Mouse (Mus musculus) adipocyte (in vitro differentiated cells): Measurements from ENCODE around the gene Tbc1d7.
A peak's percentile ranks its signal among the peaks of the same experiment; 100 is the strongest.

Source experiments
- DNase-seq: peaks from one replicate; pipeline ENCODE4 v3.0.0-alpha.2; 2016; ENCODE audit warnings: low spot score

Gene Tbc1d7

DNA sequence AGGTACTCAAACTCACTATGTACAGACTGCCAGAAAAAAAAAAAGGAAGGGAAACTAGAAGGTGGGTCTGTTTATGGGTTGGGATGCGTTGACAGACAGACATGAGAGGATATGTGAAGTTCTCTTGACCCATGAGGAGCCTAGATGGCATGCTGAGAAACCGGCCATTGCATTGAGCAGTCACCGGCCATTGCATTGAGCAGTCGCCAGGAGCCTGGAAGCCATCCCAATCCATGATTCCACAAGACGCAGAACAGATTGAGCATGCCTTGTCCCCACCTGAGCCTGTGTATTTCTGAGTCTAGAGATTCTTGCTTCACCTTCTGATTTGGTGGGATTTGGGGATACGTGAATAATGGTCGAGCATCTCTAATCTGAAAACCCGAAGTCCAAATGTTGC lies 22.6 kb upstream of the Tbc1d7 start:
- DNase-seq, result no peak

DNA sequence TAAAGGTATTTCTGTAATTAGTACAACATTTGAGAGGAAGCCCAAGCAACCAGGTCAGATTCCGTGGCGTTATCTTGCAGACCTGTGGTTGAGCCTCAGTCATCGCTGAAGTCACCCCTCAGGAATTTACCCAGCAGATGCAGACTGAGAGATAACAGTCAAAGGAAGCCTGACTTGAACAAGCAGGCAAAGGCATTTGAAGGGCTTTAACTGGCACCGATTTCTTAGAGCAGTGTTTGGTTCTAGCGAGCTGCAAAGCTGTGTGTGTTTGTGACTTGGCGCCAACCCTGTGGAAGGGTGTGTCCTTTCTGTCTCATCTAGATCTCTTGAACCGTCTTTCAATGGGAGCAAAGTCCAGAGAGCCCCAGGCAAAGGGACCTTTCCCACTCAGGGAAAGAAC lies 22.0 kb upstream of the Tbc1d7 start:
- no peak for DNase-seq

DNA sequence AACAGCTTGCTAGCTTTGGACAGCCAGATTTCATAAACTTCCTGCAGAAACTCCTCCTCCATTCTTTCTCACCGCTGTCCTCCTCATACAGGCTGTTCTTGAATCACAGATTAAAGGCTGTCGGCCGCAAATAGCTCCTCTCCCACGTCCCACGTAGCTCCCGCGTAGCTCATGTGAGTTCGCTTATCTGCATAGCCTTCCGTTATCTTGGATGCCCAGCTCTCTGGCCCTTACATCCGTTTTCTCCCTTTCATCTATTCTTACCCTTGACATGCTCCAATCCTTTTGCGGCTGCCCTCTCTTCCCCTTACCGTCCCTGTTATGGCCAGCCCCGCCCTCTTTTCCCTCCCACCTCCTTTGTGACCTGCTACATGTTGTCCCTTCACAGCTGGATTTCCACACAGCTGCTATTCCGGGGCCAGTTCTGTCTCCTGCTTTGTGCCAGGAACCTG lies 20.5 kb upstream of the Tbc1d7 start:
- no peak for DNase-seq

DNA sequence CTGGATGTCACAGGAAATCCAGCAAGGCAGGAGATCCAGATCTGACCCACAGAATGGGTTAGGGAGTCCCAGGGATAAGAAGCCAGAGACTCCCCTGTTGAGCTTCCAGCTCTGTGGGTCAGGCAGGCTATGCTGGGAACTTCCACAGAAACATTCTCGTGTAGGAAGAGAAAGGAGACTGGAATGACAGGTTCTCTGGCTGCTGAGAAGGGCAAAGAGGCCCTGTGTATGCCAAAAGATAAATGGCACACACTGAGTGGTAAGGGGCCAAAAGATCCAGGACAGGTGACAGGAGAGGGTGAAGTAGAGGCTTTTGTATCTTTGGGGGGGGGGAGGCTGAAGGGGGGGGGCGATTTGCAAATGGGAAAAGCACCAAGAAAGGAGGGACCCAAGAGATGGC lies 20.0 kb upstream of the Tbc1d7 start:
- no peak for DNase-seq

DNA sequence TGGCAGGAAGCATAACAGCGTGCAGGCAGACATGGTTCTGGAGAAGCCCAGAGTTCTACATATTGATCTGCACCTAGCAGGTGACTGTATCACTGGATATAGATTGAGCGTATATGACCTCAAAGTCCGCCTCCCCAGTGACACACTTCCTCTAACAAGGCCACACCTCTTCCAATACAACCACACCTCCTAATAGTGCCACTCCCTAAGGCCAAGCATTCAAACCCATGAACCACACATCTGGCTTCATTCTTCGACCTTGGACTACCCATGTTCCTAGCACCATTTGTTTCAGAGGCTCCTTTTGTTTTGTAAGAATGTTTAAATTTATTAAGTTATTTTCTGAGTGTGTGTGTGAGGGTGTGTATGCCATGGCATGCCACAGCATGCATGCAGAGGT lies 16.4 kb upstream of the Tbc1d7 start:
- no peak for DNase-seq

DNA sequence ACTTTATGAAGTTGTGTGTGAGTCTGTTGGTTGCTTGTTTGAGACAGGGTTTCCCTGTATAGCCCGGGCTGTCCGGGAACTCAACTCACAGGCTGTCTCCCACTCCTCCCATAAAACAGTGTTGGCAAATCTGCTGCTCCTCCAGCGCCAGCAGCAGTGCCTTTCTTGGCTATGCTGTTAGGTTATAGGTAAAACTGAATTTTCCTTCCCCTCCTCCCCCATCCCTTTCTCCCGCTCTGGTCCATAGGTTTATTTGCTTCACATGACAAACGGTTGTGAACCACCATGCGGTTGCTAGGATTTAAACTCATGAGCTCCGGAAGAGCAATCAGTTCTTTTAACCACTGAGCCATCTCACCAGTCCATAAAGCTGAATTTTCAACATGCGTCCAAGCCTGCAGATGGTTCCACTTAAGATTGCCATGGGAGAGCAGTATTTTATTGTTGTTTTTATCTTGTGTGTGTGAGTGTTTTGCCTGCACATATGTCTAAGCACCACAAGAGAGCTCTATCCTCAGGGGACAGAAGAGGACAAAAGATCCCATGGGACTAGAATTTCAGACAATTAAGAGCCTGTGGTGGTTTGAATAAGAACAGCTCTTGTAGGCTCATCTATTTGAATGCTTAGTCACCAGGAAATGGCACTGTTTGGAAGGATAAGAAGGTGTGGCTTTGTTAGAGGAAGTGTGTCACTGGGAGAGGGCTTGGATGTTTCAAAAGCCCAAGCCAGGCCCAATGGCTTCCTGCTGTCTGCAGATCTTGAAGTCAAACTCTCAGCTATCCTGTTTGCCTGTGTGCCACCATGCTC lies 12.2 kb upstream of the Tbc1d7 start:
- peak; percentile 23 for DNase-seq

DNA sequence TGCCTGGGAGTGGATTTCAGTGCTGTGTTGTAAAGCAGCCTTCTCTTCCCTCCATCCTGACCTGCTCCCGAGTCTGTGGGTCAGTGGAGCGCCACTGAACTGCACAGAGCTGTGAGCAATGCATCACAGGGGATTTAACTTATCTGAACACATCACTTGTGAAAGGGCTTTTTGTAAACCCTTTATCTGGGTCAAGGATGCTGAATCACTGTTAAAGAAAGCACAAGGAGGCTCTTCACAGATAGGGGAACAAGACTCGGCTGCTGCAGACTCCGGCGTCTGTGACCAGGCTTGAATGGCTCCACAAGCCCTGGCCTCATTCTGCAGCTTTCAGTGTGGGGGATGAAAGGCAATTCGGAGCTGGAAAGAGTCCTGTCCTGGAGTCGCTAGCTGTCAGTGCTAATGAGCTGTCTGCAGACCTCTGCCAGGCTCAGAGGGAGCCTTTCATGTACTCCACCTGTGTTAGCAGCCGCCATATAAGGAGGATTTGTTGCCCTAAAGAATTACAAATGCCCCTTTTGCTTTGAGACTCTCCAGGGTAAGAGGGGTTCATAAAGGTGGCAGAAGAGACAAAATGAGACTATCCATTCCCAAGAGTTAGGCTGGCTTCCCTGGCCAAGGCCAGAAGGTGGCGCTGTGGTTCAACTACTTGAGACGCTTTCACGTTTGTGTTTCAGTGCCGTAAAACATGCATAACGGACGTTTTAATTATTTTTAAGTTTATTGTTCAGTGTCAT lies 11.3 kb upstream of the Tbc1d7 start:
- peak; percentile 86 for DNase-seq

DNA sequence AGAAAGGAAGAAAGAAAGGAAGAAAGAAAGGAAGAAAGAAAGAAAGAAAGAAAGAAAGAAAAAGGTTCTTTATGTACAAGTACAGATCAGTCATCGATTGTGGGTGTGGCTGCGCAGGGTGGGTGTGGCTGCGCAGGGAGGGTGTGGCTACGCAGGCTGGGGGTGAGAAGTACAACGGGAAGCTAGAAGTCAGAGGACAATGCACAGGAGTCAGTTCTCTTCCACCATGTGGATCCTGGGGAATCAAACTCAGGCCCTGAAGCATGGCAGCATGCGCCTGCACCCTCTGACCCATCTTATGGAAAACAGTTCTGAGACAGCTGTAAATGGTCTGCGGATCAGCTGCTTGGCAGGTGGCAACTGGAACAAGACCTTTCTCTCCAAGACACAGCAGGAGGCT lies 9.8 kb upstream of the Tbc1d7 start:
- no peak for DNase-seq

DNA sequence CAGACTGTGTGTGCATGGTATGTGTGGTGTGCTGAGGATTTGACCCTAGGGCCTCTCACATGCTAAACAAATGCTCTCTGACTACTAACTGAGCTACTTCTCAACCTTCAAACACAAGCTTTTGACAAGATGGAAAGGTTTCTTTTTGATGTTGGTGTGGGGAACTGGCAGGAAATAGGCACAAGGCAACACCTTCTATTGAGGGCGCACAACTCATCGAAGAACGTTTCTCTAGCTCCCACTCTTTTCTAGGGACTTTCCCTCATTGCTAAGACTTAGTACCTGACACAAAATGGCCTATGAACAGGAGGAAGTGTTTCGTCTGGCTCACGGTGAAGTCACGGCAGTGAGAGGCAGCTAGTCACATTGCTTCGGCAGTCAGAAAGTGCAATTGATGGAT lies 6.0 kb upstream of the Tbc1d7 start:
- no peak for DNase-seq

DNA sequence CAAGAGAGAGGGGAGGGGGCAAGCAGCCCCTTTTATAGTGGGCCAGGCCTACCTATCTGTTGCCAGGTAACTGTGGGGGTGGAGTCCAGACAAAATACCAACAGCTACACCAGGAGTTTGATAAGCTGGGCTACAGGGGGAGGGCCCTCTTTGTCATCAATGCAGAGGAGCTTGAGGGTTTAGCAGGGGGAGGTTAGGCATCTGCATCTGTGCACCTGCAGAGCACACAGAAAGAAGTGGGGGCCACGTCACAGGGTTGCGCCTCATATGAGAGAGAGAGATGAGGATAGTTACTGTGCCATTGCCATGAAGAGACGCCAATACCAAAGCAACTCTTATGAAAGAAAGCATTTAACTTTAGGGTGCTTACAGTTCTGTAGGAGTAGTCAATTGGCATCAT lies 5.4 kb upstream of the Tbc1d7 start:
- DNase-seq, result no peak

DNA sequence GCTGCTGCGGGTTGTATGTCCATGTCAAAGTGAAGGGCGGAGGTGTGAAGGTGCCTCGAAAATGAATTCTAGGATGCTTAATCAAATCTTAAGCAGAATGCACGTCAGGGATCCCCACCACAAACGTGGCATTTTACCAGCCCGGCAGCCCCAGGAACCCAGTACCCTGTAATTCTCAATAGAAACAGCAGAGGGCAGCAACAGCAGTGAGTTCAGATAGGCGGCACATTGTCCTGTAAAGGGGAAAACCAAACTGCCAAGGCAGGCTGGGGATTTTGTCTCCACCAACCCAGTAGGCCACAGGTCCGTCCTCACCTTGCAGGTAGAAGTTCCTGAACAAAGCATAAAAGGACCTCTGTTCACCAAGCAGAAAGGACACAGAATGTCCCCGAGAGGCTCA lies 2.0 kb upstream of the Tbc1d7 start:
- peak; percentile 83 for DNase-seq

DNA sequence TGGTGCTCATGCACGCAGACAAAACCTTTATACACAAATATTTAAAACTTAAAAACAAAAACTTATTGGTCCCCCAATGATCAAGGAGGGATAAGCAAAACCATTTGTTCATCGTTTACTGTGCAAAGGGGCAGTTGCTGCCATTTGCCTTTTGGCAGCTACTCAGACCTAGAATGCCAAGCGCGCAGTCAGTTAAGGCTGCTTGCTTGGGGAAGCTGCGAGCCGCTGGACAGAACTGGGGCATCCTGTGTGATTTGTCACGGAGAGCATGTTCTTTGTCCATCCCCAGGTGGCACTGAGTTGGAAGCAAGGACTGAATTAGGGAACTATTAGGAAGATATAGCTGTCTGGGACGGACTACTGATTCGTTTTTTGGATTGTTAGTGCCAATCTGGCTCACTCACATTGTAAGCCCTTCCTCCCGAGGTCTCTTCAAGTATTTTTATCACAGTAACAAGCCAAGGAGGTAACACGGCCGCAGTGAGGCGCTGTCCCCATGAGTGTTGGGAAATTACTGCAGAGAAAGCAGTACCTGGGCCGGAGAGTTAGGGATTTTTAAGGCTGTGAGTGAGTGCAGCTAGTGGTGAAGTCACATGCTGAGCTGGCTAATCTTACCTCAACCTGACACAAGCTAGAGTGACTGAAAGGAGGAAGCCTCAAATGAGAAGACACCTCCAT lies 874 bp upstream of the Tbc1d7 start:
- peak; percentile 19 for DNase-seq

DNA sequence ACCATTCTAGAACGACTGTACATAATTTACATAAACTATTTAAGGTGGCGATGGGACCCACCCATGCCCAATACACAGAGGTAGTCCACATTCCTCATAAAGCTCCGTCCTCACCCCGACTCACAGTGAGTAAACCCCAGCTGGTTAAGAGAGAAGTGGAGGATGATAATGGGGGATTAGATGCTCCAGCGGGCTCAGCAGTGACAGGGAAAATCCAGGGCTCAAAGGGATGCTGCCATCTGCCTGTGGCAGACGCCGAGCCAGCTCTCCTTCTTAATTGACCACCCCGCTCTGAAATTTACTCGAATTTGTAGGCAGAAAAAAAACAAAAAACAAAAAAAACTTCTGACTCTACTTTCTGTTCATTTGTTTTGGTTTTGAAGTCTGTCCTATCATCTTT lies 3.6 kb downstream of the Tbc1d7 start:
- no peak for DNase-seq

DNA sequence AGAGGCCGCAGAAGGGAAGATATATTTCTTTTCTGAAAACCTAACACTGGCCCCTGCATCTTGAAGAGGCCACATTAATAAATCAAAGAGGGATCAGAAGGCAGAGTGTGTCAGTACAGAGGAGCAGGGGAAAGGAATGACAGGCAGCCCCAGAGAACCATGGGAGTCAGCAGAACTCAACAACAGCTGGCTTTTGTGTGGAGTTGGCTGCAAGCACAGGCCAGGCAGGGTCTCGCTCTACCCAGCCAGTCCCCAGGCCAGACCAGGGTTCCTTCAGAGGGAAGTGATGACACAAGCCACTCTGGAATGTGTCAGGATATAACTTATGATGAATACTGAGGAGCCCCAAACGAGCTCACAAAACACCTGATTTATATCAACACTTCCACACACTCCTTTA lies 11.9 kb downstream of the Tbc1d7 start:
- DNase-seq, result no peak

DNA sequence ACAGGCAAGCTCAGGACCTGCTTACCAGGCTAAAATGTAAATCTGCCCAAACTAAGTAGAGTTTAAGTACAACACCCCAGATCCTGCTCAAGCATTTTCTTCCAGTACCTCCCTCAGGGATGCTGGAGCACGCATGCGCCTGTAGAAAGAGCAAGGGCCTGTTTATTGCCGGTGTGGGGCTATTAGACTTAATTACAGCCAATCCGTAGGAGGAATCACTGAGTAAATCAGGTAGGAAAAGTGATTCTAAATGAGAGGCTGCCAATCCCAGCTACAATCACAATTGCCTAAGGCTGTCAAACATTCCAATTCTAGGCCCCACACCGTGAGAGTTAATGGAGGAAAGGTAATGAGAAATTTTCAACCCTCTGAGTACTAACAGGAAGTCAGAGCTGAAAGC lies 13.0 kb downstream of the Tbc1d7 start:
- no peak for DNase-seq

DNA sequence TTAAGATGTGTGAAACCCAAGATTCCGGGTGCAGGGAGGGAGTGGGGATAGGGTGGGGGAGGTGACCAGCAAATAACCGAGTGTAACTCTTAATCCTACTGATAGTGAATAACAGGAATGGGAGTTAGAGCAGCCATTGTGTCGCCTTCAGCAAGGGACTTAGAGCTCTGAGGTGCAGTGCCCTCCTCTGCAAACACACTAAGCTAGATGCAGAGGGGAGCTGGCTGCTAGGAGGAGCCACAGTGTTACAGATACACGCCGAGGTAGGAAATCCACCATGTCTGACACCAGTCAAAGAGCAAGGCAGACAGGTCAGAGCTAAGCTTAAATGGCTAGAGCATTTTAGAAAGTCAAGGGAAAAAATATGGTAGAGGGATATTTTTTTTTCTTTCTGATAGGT lies 13.9 kb downstream of the Tbc1d7 start:
- no peak for DNase-seq

DNA sequence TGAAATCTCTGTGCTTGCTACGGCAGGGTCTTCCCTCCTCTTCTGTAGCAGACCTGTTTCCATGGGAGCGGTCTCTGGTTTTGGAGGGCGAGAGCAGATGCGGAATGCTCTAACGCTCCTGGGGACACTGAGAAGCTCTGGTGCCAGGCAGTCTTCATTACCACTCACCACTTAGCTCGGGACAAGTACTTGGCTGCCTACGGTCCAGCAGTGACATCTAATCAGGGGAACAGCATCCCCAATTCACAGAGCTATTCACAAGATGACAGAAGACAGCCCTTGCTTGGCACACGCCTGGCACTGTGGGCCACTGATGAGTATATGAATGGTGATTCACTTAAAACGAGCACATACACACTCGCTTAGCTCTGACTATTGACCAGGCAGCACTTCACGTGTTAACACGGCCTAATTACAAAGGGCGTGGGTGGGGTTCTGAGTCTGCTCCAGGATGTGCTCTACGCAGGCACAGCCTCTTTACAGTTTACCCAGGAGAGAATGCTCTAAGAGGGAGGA lies 19.2 kb downstream of the Tbc1d7 start:
- no peak for DNase-seq

DNA sequence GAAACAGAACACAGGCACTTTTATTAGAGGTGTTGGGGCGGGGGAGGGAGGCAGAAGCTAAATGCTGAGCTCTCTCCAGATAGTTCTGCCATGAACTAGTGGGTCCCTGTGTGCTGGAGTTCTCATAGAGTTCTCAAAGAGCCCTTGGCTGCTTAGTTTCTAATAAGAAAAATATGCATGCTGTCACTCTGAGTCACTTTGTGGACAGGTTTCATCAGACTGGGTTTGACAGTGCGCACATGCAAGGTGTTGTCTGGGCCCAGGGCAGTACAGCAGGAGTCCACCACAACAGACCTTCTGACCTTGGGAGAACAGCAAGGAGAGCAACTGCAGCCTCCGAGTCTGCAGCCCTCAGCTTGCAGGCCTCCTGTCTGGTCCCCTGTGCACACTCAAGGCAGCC lies 21.6 kb downstream of the Tbc1d7 start:
- DNase-seq, result no peak

DNA sequence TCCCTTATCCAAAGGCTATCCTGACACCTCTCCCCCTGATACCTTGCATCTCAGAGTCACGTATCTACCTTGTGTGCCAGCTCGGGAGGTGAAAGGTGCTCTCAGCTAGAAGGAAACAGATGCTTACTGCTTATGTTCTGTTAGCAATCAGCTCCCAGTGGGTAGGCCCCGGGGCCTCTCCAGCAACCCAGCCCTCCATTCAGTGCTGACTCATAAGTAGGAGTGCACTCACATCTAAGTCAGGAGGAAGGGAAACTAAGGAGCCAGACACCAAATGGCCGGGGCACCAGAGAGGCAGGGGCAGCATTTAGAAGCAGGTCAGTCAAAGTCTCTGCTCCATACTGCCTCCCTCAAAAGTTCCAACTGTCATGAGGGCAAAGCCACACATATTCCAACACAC lies 22.6 kb downstream of the Tbc1d7 start:
- no peak for DNase-seq

DNA sequence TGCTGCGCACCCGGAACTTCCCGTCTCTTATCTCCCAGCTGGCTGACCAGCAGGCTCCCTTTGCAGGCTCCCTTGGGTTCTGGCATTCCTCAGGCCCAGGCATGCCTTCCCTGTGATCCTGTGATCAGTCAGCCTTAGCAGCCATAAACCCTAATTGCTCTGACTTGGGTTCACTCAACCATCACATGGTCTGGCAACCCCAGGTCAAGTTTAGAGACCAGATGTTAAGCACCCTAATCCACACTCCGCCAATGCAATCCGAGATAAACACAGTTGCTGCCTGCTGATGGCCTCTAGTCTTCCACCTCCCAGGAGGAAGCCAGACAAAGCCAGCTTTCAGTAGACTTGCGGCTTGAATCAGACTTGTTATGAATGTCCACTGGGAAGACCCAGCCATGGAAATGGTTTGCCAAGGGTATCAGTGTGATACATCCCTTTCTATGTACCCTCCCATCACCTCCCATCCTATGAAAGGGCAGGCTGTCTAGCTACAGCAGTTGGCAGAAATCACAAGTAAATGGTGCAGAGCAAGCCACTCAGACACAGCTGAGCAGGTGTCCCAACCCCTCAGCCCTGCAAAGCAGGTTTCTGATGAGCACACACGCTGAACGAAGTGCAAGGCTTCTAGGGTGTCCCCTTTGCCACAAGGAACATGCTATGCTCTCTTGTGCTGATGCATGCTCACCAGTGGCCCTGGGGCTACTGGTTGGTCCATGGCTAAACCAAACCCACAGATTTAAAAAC lies 24.6 kb downstream of the Tbc1d7 start:
- DNase-seq, result no peak

DNA sequence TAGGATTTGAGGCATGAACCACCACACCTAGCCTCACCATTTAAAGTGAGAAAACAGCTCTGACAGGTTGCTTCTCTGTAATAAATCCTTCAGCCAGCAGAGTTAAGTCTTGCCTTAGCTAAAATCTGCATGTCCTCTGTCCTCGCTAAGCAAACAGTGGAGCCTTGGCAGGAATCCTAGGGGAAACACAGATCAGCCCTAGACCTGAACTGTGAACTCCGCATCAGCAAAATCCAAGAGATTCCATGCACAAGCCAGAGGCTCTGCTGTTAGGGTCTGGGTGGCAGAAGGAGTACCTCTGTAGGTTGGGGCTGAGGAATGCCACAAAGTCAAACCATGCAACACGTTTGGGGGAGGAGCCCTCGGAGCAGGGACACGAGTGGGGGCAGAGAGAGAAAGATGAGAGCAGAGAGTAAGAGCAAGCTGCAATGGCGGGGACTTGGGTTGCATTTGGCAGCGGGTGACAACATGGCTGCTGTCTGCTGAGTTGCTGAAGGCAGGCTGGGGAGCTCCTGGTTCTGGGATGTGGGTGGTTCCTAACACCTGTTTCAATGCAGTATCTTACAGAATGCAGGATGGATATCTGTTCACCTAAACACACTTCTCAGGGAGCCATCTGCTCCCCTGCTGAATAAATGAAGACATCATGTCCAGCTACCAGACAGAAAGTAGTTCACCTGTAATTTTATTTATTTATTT lies 26.4 kb downstream of the Tbc1d7 start:
- DNase-seq, result peak; percentile 63

DNA sequence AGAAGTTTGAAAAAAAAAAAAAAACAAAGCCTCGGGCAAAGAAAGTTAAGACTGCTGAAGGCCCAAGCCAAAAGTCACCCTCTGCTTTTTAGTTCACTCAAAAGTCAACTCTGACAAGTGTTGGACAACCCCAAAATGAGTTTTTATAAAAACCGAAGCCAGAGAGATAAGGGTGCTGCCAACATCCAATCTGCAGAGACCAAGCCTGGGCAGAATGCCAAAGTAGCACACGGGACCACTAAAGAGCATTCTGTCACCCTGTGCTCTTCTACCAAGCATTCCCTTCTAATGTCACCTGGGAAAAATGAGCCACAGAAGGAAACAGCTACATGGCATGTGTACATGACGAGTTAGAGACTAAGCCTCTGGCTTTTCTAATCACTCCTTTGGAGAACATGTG lies 36.8 kb downstream of the Tbc1d7 start:
- DNase-seq, result peak; percentile 6
